Mouse (Mus musculus): ENCODE data around the gene Phf12.
"Not testable (repeated sequence)": the region's sequence is repeated elsewhere in the genome, so short reads cannot be mapped to it uniquely, and the experiment has no call there.

Phf12 gene

GRCm38 (mm10) chr11:78031947-78032808 lies 49.6 kb downstream of the Phf12 start, which contains the start of gene Dhrs13:
Gene Dhrs13 (plus strand): TSS chr11:78032280.
- DNase-seq (ENCODE audit: low read depth, low spot score): peak; percentile 74

GRCm38 (mm10) chr11:78032809-78033195 lies 50.2 kb downstream of the Phf12 start:
- DNase-seq (ENCODE audit: low read depth, low spot score): no peak

GRCm38 (mm10) chr11:78033931-78034617 lies 51.5 kb downstream of the Phf12 start:
- no peak for DNase-seq (ENCODE audit: low read depth, low spot score)

- DNase-seq (ENCODE audit: low read depth, low spot score): no peak
Measured at GRCm38 (mm10) chr11:78036791-78037190, 54.2 kb downstream of the Phf12 start.

- no peak for DNase-seq (ENCODE audit: low read depth, low spot score)
Measured at GRCm38 (mm10) chr11:78037831-78038752, 55.5 kb downstream of the Phf12 start, which contains the start of gene Flot2. Gene Flot2 (plus strand): TSS chr11:78037931.

DNA sequence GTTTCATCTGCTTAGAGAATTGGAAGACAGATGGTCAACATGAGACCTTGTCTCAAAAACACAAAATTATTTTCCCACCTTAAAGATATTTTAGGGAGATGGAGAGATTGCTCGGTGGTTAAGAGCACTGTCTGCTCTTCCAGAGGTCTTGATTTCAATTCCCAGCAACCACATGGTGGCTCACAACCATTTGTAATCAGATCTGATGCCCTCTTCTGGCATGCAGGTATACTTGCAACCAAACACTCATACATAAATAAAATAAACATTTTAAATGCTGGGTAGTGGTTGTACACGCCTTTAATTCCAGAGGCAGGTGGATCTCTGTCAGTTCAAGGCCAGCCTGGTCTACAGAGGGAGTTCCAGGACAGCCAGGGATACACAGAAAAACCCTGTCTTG lies 58.3 kb downstream of the Phf12 start:
- no peak for DNase-seq (ENCODE audit: low read depth, low spot score)

GRCm38 (mm10) chr11:78042290-78042870 lies 59.8 kb downstream of the Phf12 start:
- DNase-seq (ENCODE audit: low read depth, low spot score): not testable (repeated sequence)

- DNase-seq (ENCODE audit: low read depth, low spot score): peak; percentile 96
Measured at GRCm38 (mm10) chr11:78044758-78045251, 62.3 kb downstream of the Phf12 start.

GRCm38 (mm10) chr11:78048637-78049036 lies 66.1 kb downstream of the Phf12 start:
- DNase-seq (ENCODE audit: low read depth, low spot score): not testable (repeated sequence)

- no peak for DNase-seq (ENCODE audit: low read depth, low spot score)
Measured at GRCm38 (mm10) chr11:78053078-78053477, 70.5 kb downstream of the Phf12 start.

GRCm38 (mm10) chr11:78056946-78057345 lies 74.4 kb downstream of the Phf12 start:
- DNase-seq (ENCODE audit: low read depth, low spot score): no peak

- peak; percentile 67 for DNase-seq (ENCODE audit: low read depth, low spot score)
Measured at GRCm38 (mm10) chr11:78059833-78060757, 77.5 kb downstream of the Phf12 start.

- no peak for DNase-seq (ENCODE audit: low read depth, low spot score)
Measured at GRCm38 (mm10) chr11:78062563-78062962, 80.0 kb downstream of the Phf12 start.

DNA sequence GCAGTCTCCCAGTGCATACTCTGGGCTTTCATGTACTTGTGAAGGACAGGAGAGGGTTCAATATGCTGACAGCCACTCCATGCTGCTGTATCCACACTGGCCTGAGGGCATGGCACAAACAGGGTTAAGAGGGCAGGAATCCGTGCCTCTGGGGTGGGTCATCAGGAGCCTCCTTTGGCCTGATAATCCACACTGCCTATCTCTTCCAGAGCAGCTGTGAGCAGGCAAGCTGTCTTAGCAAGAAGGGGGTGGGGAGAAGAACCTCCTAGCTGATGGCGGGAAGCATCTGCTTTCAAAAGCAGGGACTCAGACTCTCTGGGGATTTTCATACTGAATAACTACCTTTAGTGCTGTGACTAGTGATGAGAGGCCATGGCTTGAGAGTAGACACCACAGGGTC lies 83.4 kb downstream of the Phf12 start:
- DNase-seq (ENCODE audit: low read depth, low spot score): no peak

DNA sequence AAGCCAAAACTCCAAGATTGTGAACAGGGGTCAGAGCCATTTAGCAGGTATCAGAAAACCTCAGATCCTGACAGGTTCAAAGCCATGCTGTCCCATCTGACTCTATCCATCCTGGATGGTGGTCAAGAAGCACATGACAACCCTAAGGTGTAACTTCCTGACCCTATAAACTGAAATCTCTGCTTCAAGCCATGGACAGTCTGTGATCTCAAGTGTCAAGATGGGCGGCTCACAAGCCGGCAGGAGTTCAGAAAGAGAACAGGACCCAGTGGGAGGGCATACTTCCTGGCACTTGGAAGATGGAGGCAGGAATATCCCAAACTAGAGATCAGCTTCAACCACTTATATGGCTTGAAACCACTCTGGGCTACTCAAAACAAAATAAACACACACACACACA lies 84.1 kb downstream of the Phf12 start:
- DNase-seq (ENCODE audit: low read depth, low spot score): no peak

GRCm38 (mm10) chr11:78067566-78067965 lies 85.0 kb downstream of the Phf12 start:
- DNase-seq (ENCODE audit: low read depth, low spot score): no peak

DNA sequence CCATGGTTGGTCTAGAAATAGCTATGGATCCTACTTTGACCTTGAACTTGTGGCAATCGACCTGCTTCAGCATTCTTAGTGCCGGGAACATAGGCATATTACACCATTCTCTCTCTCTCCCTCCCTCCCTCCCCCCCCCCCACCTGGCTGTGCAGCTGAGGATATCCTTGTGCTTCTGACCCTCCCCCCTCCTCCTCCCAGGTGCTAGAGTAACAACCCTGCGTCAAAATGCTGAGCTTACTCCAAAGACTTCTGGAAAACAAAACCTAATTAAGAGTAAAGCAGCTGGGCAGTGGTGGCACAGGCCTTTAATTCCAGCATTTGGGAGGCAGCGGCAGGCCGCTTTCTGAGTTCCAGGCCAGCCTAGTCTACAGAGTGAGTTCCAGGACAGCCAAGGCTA lies 86.6 kb downstream of the Phf12 start:
- DNase-seq (ENCODE audit: low read depth, low spot score): no peak

GRCm38 (mm10) chr11:78069646-78070045 lies 87.1 kb downstream of the Phf12 start:
- DNase-seq (ENCODE audit: low read depth, low spot score): no peak

- DNase-seq (ENCODE audit: low read depth, low spot score): no peak
Measured at GRCm38 (mm10) chr11:78071938-78072337, 89.4 kb downstream of the Phf12 start.

Measured in skeletal muscle tissue, adult 2 months (tissue).